ENCODE assay signal across 9 mouse cellular contexts in the genomic region with DNA sequence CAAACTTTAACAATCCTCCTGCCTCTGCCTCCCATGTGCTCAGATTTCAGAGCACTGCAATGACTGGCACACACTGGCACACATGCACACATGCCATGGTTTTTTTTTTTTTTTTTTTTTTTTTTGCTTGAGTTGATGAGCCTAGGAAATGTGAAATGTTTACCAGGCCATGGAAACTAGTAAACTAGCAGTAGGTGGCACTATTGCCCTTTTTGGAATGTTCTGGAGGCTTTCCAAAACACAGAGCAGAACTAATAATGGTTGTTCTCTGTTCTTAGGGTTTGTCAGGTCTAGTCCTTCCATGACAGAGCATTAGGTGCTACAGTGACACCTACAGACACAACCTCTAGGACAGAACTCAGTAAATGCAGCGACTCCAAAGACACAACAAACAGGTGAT. TPM values are rescaled to one million over a fixed set of nuclear protein-coding genes. Genes with fewer than 3 reads are reported as not detected.
DNase-seq lines count a peak whose midpoint lies in the region; ATAC-seq and TF ChIP-seq lines count a peak whose summit lies in the region.
"Had no signal": no experiment of that assay in that cellular context is flagged by ENCODE, and none has a peak within 500 bp of the region (broad histone marks: within the 10 kb centered on the region; RNA-seq: fewer than 3 reads in every experiment).

No protein-coding gene starts in this region.

- TF ChIP-seq CTCF in lung, embryonic 14.5 days (IDR thresholded peaks at IDR 0.05; ENCODE audit: low read depth): peak; percentile 36
- TF ChIP-seq CTCF in lung, adult 2 months (IDR thresholded peaks at IDR 0.05; ENCODE audit: insufficient read depth, low read length): no peak
- peak; percentile 33; the same call in 1 of the 2 replicates for TF ChIP-seq CTCF in brain, embryonic 14.5 days (IDR thresholded peaks at IDR 0.05; ENCODE audit: borderline replicate concordance, extremely low read depth, insufficient read depth, insufficient read length)

- peak; percentile 59 for ATAC-seq in forebrain, embryonic 16.5 days
- no peak for ATAC-seq in forebrain, embryonic 11.5 days (replicated peaks; ENCODE audit: low FRiP score)
- ATAC-seq in lung, embryonic 14.5 days (ENCODE audit: insufficient read depth): no peak

- no peaks in the 10 kb centered on the region for H3K4me1 ChIP-seq in forebrain, embryonic 16.5 days (replicated peaks; ENCODE audit: control insufficient read depth, insufficient read depth, low read length)
- H3K4me1 ChIP-seq in forebrain, embryonic 11.5 days (replicated peaks; ENCODE audit: control insufficient read depth, insufficient read depth, low read length): no peaks in the 10 kb centered on the region
- H3K4me1 ChIP-seq in lung, embryonic 14.5 days (ENCODE audit: insufficient read depth): no peaks in the 10 kb centered on the region
- H3K4me1 ChIP-seq in lung, adult 2 months (ENCODE audit: control insufficient read depth, insufficient read depth, low read length): no peaks in the 10 kb centered on the region

- TF ChIP-seq POLR2A in lung, adult 2 months (IDR thresholded peaks at IDR 0.05; ENCODE audit: borderline replicate concordance, extremely low read depth, low read depth, low read length): no peak
- TF ChIP-seq POLR2A in brain, embryonic 14.5 days (IDR thresholded peaks at IDR 0.05; ENCODE audit: borderline replicate concordance, extremely low read depth, insufficient read depth, insufficient read length, poor library complexity, severe bottlenecking): no peak

- no peak overlapping the region for H3K9ac ChIP-seq in forebrain, embryonic 16.5 days (replicated peaks; ENCODE audit: low read depth, low read length)
- no peak overlapping the region for H3K9ac ChIP-seq in forebrain, embryonic 11.5 days (ENCODE audit: low read length)
- H3K9ac ChIP-seq in lung, embryonic 14.5 days: no peak overlapping the region

- no peak overlapping the region for H3K4me3 ChIP-seq in forebrain, embryonic 16.5 days (replicated peaks; ENCODE audit: low read length)
- no peak overlapping the region for H3K4me3 ChIP-seq in forebrain, embryonic 11.5 days (ENCODE audit: low read depth, low read length)
- no peak overlapping the region for H3K4me3 ChIP-seq in lung, embryonic 14.5 days (ENCODE audit: low read depth, low read length)
- no peak overlapping the region for H3K4me3 ChIP-seq in lung, adult 2 months (replicated peaks; ENCODE audit: extremely low read depth, low read depth, low read length)

- no peaks in the 10 kb centered on the region for H3K27me3 ChIP-seq in forebrain, embryonic 16.5 days (replicated peaks; ENCODE audit: control insufficient read depth, insufficient read depth, low read length)
- no peaks in the 10 kb centered on the region for H3K27me3 ChIP-seq in forebrain, embryonic 11.5 days (ENCODE audit: control insufficient read depth, insufficient read depth, low read length)
- no peaks in the 10 kb centered on the region for H3K27me3 ChIP-seq in lung, embryonic 14.5 days (ENCODE audit: insufficient read depth, low read length)

- peaks cover 13% of the 10 kb centered on the region for H3K36me3 ChIP-seq in forebrain, embryonic 16.5 days (ENCODE audit: control insufficient read depth, insufficient read depth)
- peaks cover 3% of the 10 kb centered on the region; the same call in 1 of the 2 replicates for H3K36me3 ChIP-seq in forebrain, embryonic 11.5 days (ENCODE audit: control insufficient read depth, insufficient read depth, low read length)
- peaks cover 68% of the 10 kb centered on the region for H3K36me3 ChIP-seq in lung, embryonic 14.5 days (ENCODE audit: insufficient read depth)

- no peak overlapping the region for H3K27ac ChIP-seq in forebrain, embryonic 16.5 days (ENCODE audit: low read length)
- no peak overlapping the region for H3K27ac ChIP-seq in forebrain, embryonic 11.5 days (ENCODE audit: low read depth, low read length)
- H3K27ac ChIP-seq in lung, embryonic 14.5 days (ENCODE audit: low read depth): no peak overlapping the region
- H3K27ac ChIP-seq: macrophage had no signal

- H3K9me3 ChIP-seq in forebrain, embryonic 16.5 days (ENCODE audit: control insufficient read depth, low read length): no peaks in the 10 kb centered on the region
- no peaks in the 10 kb centered on the region for H3K9me3 ChIP-seq in forebrain, embryonic 11.5 days (ENCODE audit: control insufficient read depth, low read length)
- no peaks in the 10 kb centered on the region for H3K9me3 ChIP-seq in lung, embryonic 14.5 days (ENCODE audit: low read depth, low read length)

- DNase-seq in forebrain, embryonic 11.5 days (ENCODE audit: low spot score): no peak
- DNase-seq in lung, embryonic 14.5 days: peak; percentile 78
- no peak for DNase-seq in lung, adult 2 months
- peak; percentile 69 for DNase-seq in brain, embryonic 14.5 days (ENCODE audit: low read depth)
- peak; percentile 54 to 58 for DNase-seq in kidney, postnatal 36 days
- no peak for DNase-seq in frontal cortex, postnatal 10 days (ENCODE audit: low spot score in 2 of 2)
- DNase-seq in gastrocnemius, postnatal 14 days: no peak

- no peak overlapping the region for H3K4me2 ChIP-seq in forebrain, embryonic 16.5 days (ENCODE audit: low read length)
- no peak overlapping the region for H3K4me2 ChIP-seq in forebrain, embryonic 11.5 days (ENCODE audit: low read depth, low read length, severe bottlenecking)
- no peak overlapping the region for H3K4me2 ChIP-seq in lung, embryonic 14.5 days

- WGBS in forebrain, embryonic 16.5 days: 89% methylated on average over 1 of the region's 1 CpGs
- 84% methylated on average over 1 of the region's 1 CpGs for WGBS in forebrain, embryonic 11.5 days
- 46% methylated on average over 1 of the region's 1 CpGs for WGBS in lung, embryonic 14.5 days
- WGBS in lung, adult 2 months: 70% methylated on average over 1 of the region's 1 CpGs

- intact Hi-C loops in gastrocnemius, postnatal 14 days (cut with DNase I; ENCODE audit: low total_unique reads): loop anchor here (10.0 kb wide), 2 partner anchors 153 to 323 kb away; no protein-coding TSS in a partner anchor

RNA-seq across cellular contexts. Expression of a gene that starts 33.9 kb away (rescaled TPM):
- 38.6 and 39.2 TPM in 2 replicates for polyA plus RNA-seq in forebrain, embryonic 16.5 days (2015; fragmentation: Nextera tagmentation; extraction: Ambion mirVana)
- 38.6 and 46.7 TPM in 2 replicates for polyA plus RNA-seq in forebrain, embryonic 11.5 days (2014; fragmentation: Nextera tagmentation; extraction: Ambion mirVana)
- polyA plus RNA-seq in lung, embryonic 14.5 days (2014; fragmentation: Nextera tagmentation; extraction: Ambion mirVana): 38.4 and 39.8 TPM in 2 replicates
- polyA plus RNA-seq in lung, adult 2 months (2012; rRNA removed): 8.0 and 10.7 TPM in 2 replicates
- polyA plus RNA-seq in brain, embryonic 14.5 days (2012; rRNA removed): 27.8 and 28.9 TPM in 2 replicates
- 10 to 100 TPM; 70.9 to 88.2 TPM for total RNA-seq in gastrocnemius, postnatal 14 days (2021)

Comparison
In these comparisons a context has a peak if more than half of its experiments do, and no peak if none do; other contexts are left out.
1. DNase-seq: peak in lung, embryonic 14.5 days (single experiment), brain, embryonic 14.5 days (single experiment) and kidney, postnatal 36 days (2 of 2); none in forebrain, embryonic 11.5 days (single experiment), lung, adult 2 months (single experiment), frontal cortex, postnatal 10 days (0 of 2) and gastrocnemius, postnatal 14 days (single experiment).